Mouse (Mus musculus): ENCODE measurements at regions not wholly inside any gene's neighbourhood (a gene's known extent, or its start where the extent isn't known, plus 50 kb on each side); places are given as distances from the start of the nearest gene placed in this dataset.

GRCm38 (mm10) chr10:17014826-17015225, 708.2 kb upstream of the Cited2 start:
- no peak for TF ChIP-seq CTCF (IDR thresholded peaks at IDR 0.05; ENCODE audit: control insufficient read depth, insufficient read depth, low read length)
- TF ChIP-seq POLR2A (IDR thresholded peaks at IDR 0.05; ENCODE audit: borderline replicate concordance, control insufficient read depth, low read depth, low read length): no peak

Data from bone marrow, adult 2 months (tissue).